Mouse (Mus musculus) CH12.LX (cell line): ENCODE data around the gene B3galt4. TPM values are rescaled to one million over a fixed set of nuclear protein-coding genes. Genes with fewer than 3 reads are reported as not detected.

Experiments
- DNase-seq: peaks from one replicate; pipeline ENCODE4 v3.0.0-alpha.2; 2013; ENCODE audit errors: extremely low read depth
- H3K27ac ChIP-seq: 2 replicates; pipeline ENCODE4 v1.5.1; 2012; ENCODE audit warnings: low read depth, mild to moderate bottlenecking, control low read depth, moderate library complexity; ENCODE audit not compliant: insufficient read depth
- H3K27me3 ChIP-seq: replicated peaks from 2 replicates; pipeline ENCODE3; 2012; ENCODE audit warnings: inconsistent platforms
- H3K36me3 ChIP-seq, 2 experiments: replicated peaks in 1 of 2; 2 replicates each; pipeline versions ENCODE3 to v1.6.1; 2012; ENCODE audit warnings: inconsistent platforms in 1 of 2, low read length in 1 of 2, mild to moderate bottlenecking in 1 of 2, mixed read lengths in 1 of 2, moderate library complexity in 1 of 2; ENCODE audit not compliant: control insufficient read depth in 1 of 2, insufficient read depth in 1 of 2
- H3K4me1 ChIP-seq, 2 experiments: 2 replicates each; pipeline ENCODE4 v1.6.1; 2012; ENCODE audit warnings: inconsistent platforms in 1 of 2, moderate library complexity in 1 of 2; ENCODE audit not compliant: insufficient read depth in 2 of 2, control insufficient read depth in 1 of 2
- H3K4me2 ChIP-seq: 2 replicates; pipeline ENCODE4 v1.6.1; 2012; ENCODE audit warnings: low read depth, mild to moderate bottlenecking, control low read depth; ENCODE audit not compliant: poor library complexity, insufficient read depth, severe bottlenecking
- H3K4me3 ChIP-seq, 3 experiments: fragments of 150-350 bp in 1 of 3; sonication (generic) in 1 of 3; replicated peaks in 1 of 3; 2 replicates each; pipeline versions ENCODE3 to v1.5.1; 2011 to 2012; ENCODE audit warnings: low read depth in 2 of 3, low read length in 2 of 3, mild to moderate bottlenecking in 2 of 3, moderate library complexity in 2 of 3, control low read depth in 1 of 3, improper control_type of control experiment in 1 of 3, inconsistent platforms in 1 of 3, mixed read lengths in 1 of 3; ENCODE audit not compliant: poor library complexity in 1 of 3
- H3K79me2 ChIP-seq: replicated peaks from 2 replicates; pipeline ENCODE4 v1.6.1; 2012; ENCODE audit warnings: mild to moderate bottlenecking, moderate library complexity; ENCODE audit not compliant: control insufficient read depth, poor library complexity, insufficient read depth, severe bottlenecking; ENCODE audit errors: extremely low read depth
- H3K9ac ChIP-seq: 2 replicates; pipeline ENCODE4 v1.6.1; 2012; ENCODE audit warnings: low read depth, mild to moderate bottlenecking, control low read depth, moderate library complexity; ENCODE audit not compliant: insufficient read depth
- H3K9me3 ChIP-seq: replicated peaks from 2 replicates; pipeline ENCODE3; 2012; ENCODE audit warnings: low read length, inconsistent platforms, mixed read lengths
- BHLHE40 ChIP-seq: IDR thresholded peaks from 2 replicates; pipeline ENCODE4 v1.6.1; 2011; ENCODE audit warnings: mild to moderate bottlenecking, low read depth, low read length, improper control_type of control experiment
- CHD1 ChIP-seq: IDR thresholded peaks from 2 replicates; pipeline ENCODE4 v1.6.1; 2012; ENCODE audit warnings: low read depth, low read length, improper control_type of control experiment, inconsistent platforms
- CHD2 ChIP-seq: IDR thresholded peaks from 2 replicates; pipeline ENCODE4 v1.6.1; 2011; ENCODE audit warnings: low read length, improper control_type of control experiment
- CTCF ChIP-seq, 2 experiments: IDR thresholded peaks in 1 of 2; conservative IDR thresholded peaks in 1 of 2; 2 replicates each; pipeline ENCODE4 v1.5.1; 2011 to 2012; ENCODE audit warnings: low read depth in 2 of 2, low read length in 2 of 2, improper control_type of control experiment in 1 of 2, inconsistent platforms in 1 of 2, mild to moderate bottlenecking in 1 of 2, moderate library complexity in 1 of 2
- E2F4 ChIP-seq: IDR thresholded peaks from 2 replicates; pipeline ENCODE4 v1.6.1; 2011; ENCODE audit warnings: low read depth, low read length, improper control_type of control experiment; ENCODE audit not compliant: insufficient replicate concordance
- ELF1 ChIP-seq: IDR thresholded peaks from 2 replicates; pipeline ENCODE4 v1.6.1; 2014; ENCODE audit warnings: low read depth, mild to moderate bottlenecking, inconsistent platforms, low read length, improper control_type of control experiment
- EP300 ChIP-seq: IDR thresholded peaks from 2 replicates; pipeline ENCODE4 v1.6.1; 2011; ENCODE audit warnings: low read length, improper control_type of control experiment
- ETS1 ChIP-seq: conservative IDR thresholded peaks from 2 replicates; pipeline ENCODE4 v1.6.1; 2012; ENCODE audit warnings: low read depth, mild to moderate bottlenecking, inconsistent platforms, low read length, improper control_type of control experiment, moderate library complexity
- GABPA ChIP-seq: IDR thresholded peaks from 2 replicates; pipeline ENCODE4 v1.6.1; 2012; ENCODE audit warnings: low read depth, low read length, improper control_type of control experiment, inconsistent platforms; ENCODE audit not compliant: insufficient replicate concordance
- HCFC1 ChIP-seq: IDR thresholded peaks from 2 replicates; pipeline ENCODE4 v1.6.1; 2012; ENCODE audit warnings: low read depth, mild to moderate bottlenecking, inconsistent platforms, low read length, improper control_type of control experiment
- IRF4 ChIP-seq: IDR thresholded peaks from 2 replicates; pipeline ENCODE4 v1.6.1; 2014; ENCODE audit warnings: low read depth, mild to moderate bottlenecking, inconsistent platforms, low read length, improper control_type of control experiment
- JUN ChIP-seq: IDR thresholded peaks from 2 replicates; pipeline ENCODE4 v1.6.1; 2011; ENCODE audit warnings: low read depth, mild to moderate bottlenecking, low read length, improper control_type of control experiment, moderate library complexity; ENCODE audit not compliant: insufficient read depth
- JUND ChIP-seq: conservative IDR thresholded peaks from 2 replicates; pipeline ENCODE4 v1.6.1; 2011; ENCODE audit warnings: low read depth, low read length, improper control_type of control experiment
- KAT2A ChIP-seq: IDR thresholded peaks from 2 replicates; pipeline ENCODE4 v1.6.1; 2012; ENCODE audit warnings: low read length, improper control_type of control experiment, inconsistent platforms; ENCODE audit not compliant: insufficient replicate concordance
- MAFK ChIP-seq: IDR thresholded peaks from 2 replicates; pipeline ENCODE4 v1.6.1; 2011; ENCODE audit warnings: low read length, improper control_type of control experiment; ENCODE audit not compliant: insufficient replicate concordance
- MAX ChIP-seq: IDR thresholded peaks from 2 replicates; pipeline ENCODE4 v1.6.1; 2011; ENCODE audit warnings: low read length, improper control_type of control experiment
- MAZ ChIP-seq: IDR thresholded peaks from 2 replicates; pipeline ENCODE4 v1.6.1; 2012; ENCODE audit warnings: low read depth, mild to moderate bottlenecking, inconsistent platforms, low read length, improper control_type of control experiment, moderate library complexity
- MEF2A ChIP-seq: IDR thresholded peaks from 2 replicates; pipeline ENCODE4 v1.6.1; 2014; ENCODE audit warnings: low read depth, mild to moderate bottlenecking, inconsistent platforms, low read length, improper control_type of control experiment, borderline replicate concordance
- MXI1 ChIP-seq: IDR thresholded peaks from 2 replicates; pipeline ENCODE4 v1.6.1; 2011; ENCODE audit warnings: mild to moderate bottlenecking, low read depth, low read length, improper control_type of control experiment
- MYC ChIP-seq: IDR thresholded peaks from 2 replicates; pipeline ENCODE4 v1.6.1; 2011; ENCODE audit warnings: low read depth, mild to moderate bottlenecking, improper control_type of control experiment, low read length
- NRF1 ChIP-seq: IDR thresholded peaks from 2 replicates; pipeline ENCODE4 v1.6.1; 2014; ENCODE audit warnings: low read depth, mild to moderate bottlenecking, inconsistent platforms, low read length, improper control_type of control experiment, moderate library complexity
- PAX5 ChIP-seq: IDR thresholded peaks from 2 replicates; pipeline ENCODE4 v1.6.1; 2012; ENCODE audit warnings: low read length, inconsistent platforms, mixed read lengths
- POLR2A ChIP-seq: IDR thresholded peaks from 2 replicates; pipeline ENCODE4 v1.6.1; 2011; ENCODE audit warnings: low read depth, mild to moderate bottlenecking, improper control_type of control experiment, low read length
- POLR2AphosphoS2 ChIP-seq: IDR thresholded peaks from 2 replicates; pipeline ENCODE4 v1.6.1; 2011; ENCODE audit warnings: low read depth, low read length, improper control_type of control experiment
- RAD21 ChIP-seq: IDR thresholded peaks from 2 replicates; pipeline ENCODE4 v1.6.1; 2011; ENCODE audit warnings: low read depth, mild to moderate bottlenecking, low read length, improper control_type of control experiment, moderate library complexity
- RCOR1 ChIP-seq: conservative IDR thresholded peaks from 2 replicates; pipeline ENCODE4 v1.6.1; 2012; ENCODE audit warnings: low read depth, mild to moderate bottlenecking, inconsistent platforms, low read length, improper control_type of control experiment
- SIN3A ChIP-seq: IDR thresholded peaks from 2 replicates; pipeline ENCODE4 v1.6.1; 2012; ENCODE audit warnings: low read length, improper control_type of control experiment, inconsistent platforms
- SMC3 ChIP-seq: IDR thresholded peaks from 2 replicates; pipeline ENCODE4 v1.6.1; 2011; ENCODE audit warnings: low read depth, low read length, improper control_type of control experiment
- TBP ChIP-seq: conservative IDR thresholded peaks from 2 replicates; pipeline ENCODE4 v1.6.1; 2011; ENCODE audit warnings: low read depth, low read length, improper control_type of control experiment
- TCF12 ChIP-seq: IDR thresholded peaks from 2 replicates; pipeline ENCODE4 v1.6.1; 2014; ENCODE audit warnings: low read depth, mild to moderate bottlenecking, inconsistent platforms, low read length, improper control_type of control experiment
- UBTF ChIP-seq: IDR thresholded peaks from 2 replicates; pipeline ENCODE4 v1.6.1; 2012; ENCODE audit warnings: low read depth, mild to moderate bottlenecking, inconsistent platforms, low read length, improper control_type of control experiment, moderate library complexity
- USF1 ChIP-seq: IDR thresholded peaks from 2 replicates; pipeline ENCODE4 v1.6.1; 2014; ENCODE audit warnings: low read depth, mild to moderate bottlenecking, inconsistent platforms, low read length, improper control_type of control experiment
- USF2 ChIP-seq: conservative IDR thresholded peaks from 2 replicates; pipeline ENCODE4 v1.6.1; 2011; ENCODE audit warnings: low read depth, low read length, improper control_type of control experiment
- ZC3H11A ChIP-seq: IDR thresholded peaks from 2 replicates; pipeline ENCODE4 v1.6.1; 2012; ENCODE audit warnings: low read depth, mild to moderate bottlenecking, inconsistent platforms, low read length, improper control_type of control experiment
- ZKSCAN1 ChIP-seq: IDR thresholded peaks from 2 replicates; pipeline ENCODE4 v1.6.1; 2012; ENCODE audit warnings: low read depth, inconsistent platforms, low read length, improper control_type of control experiment, borderline replicate concordance
- ZMIZ1 ChIP-seq: IDR thresholded peaks from 2 replicates; pipeline ENCODE4 v1.6.1; 2012; ENCODE audit warnings: low read depth, mild to moderate bottlenecking, inconsistent platforms, low read length, improper control_type of control experiment
- ZNF384 ChIP-seq: IDR thresholded peaks from 2 replicates; pipeline ENCODE4 v1.6.1; 2012; ENCODE audit warnings: low read depth, low read length, improper control_type of control experiment, inconsistent platforms
- dilution Hi-C: fragments of 300-500 bp; cut with MboI; formaldehyde crosslinking; loops from 2 replicates; pipeline ENCODE4 v1.14.3; 2020; ENCODE audit warnings: low sequenced_read_pairs; ENCODE audit not compliant: extremely low pct_unique_long_range_greater_than_20kb, extremely low pct_ligation_motif_present
- in situ Hi-C: fragments of 300-500 bp; cut with MboI; formaldehyde crosslinking; loops from 3 replicates; pipeline ENCODE4 v1.14.3; 2019; ENCODE audit warnings: low sequenced_read_pairs, low pct_ligation_motif_present, low pct_unique_long_range_greater_than_20kb, mixed read lengths
- polyA plus RNA-seq: library from polyadenylated mRNA; unstranded; fragments of >175 nt; gene quantifications from 2 replicates; pipeline ENCODE4 v1.2.1, GENCODE M21; 2012; ENCODE audit warnings: low read depth; ENCODE audit not compliant: insufficient read length
- total RNA-seq, 2 experiments: library from RNA; depleted of rRNA; stranded (reverse); fragments of 300-350 nt in 1 of 2; fragments of >200 nt in 1 of 2; gene quantifications; 2 replicates each; pipeline ENCODE4 v1.2.3; 2012 to 2014

B3galt4 gene
- total RNA-seq (2012; rRNA removed) (3.7 and 4.5 TPM in 2 replicates), total RNA-seq (2014; rRNA removed) (4.2 and 5.2 TPM in 2 replicates), polyA plus RNA-seq (4.6 and 6.2 TPM in 2 replicates)

GRCm38 (mm10) chr17:33951021-33951946, at the start of gene B3galt4:
B3galt4 (minus strand) TSS chr17:33951488.
- Histone ChIP-seq H3K79me2 (peaks cover 23% of the 10 kb centered on the region), H3K27ac (peak within 1 kb of the TSS; percentile 83), H3K9me3 (no peaks in the 10 kb centered on the region), H3K36me3 (peaks cover 64 to 80% of the 10 kb centered on the region in 2 experiments), H3K9ac (no peak within 1 kb of the TSS), H3K4me1 (peaks cover 4 to 23% of the 10 kb centered on the region in 2 experiments; a peak in 2 of 4 replicates), H3K4me3 (peak within 1 kb of the TSS; percentile 3 to 53 (median 16)), H3K4me2 (peak within 1 kb of the TSS; percentile 59), H3K27me3 (no peaks in the 10 kb centered on the region)
- in situ Hi-C loops = no loop called here
- dilution Hi-C loops = no loop called here
- DNase-seq = peak; percentile 83
- TF ChIP-seq NRF1 = no peak
- TF ChIP-seq MAZ = 0 out of 2 replicates have a peak, but pooled peaks have one; percentile 54
- TF ChIP-seq MAFK = no peak
- TF ChIP-seq GABPA = no peak
- TF ChIP-seq ELF1 = peak; percentile 78
- TF ChIP-seq ZKSCAN1 = no peak
- no peak for TF ChIP-seq JUN
- TF ChIP-seq EP300 = no peak
- no peak for TF ChIP-seq ETS1
- no peak for TF ChIP-seq USF1
- no peak for TF ChIP-seq CTCF (conservative IDR thresholded peaks at IDR 0.05 in 1 of 2, IDR thresholded peaks at IDR 0.05 in 1 of 2; ENCODE audit: low read depth in 2 of 2, low read length in 2 of 2)
- no peak for TF ChIP-seq RCOR1
- TF ChIP-seq UBTF = no peak
- no peak for TF ChIP-seq CHD1
- 0 out of 2 replicates have a peak, but pooled peaks have one; percentile 26 for TF ChIP-seq BHLHE40
- TF ChIP-seq MEF2A = peak; percentile 48; the same call in 1 of the 2 replicates
- 0 out of 2 replicates have a peak, but pooled peaks have one; percentile 27 for TF ChIP-seq MYC
- no peak for TF ChIP-seq SMC3
- TF ChIP-seq RAD21 = no peak
- 0 out of 2 replicates have a peak, but pooled peaks have one; percentile 79 for TF ChIP-seq CHD2
- peak; percentile 97 for TF ChIP-seq POLR2AphosphoS2
- TF ChIP-seq USF2 = no peak
- no peak for TF ChIP-seq ZC3H11A
- TF ChIP-seq JUND = no peak
- no peak for TF ChIP-seq E2F4
- TF ChIP-seq SIN3A = peak; percentile 40
- 0 out of 2 replicates have a peak, but pooled peaks have one; percentile 31 for TF ChIP-seq KAT2A
- peak; percentile 64; the same call in 1 of the 2 replicates for TF ChIP-seq MXI1
- TF ChIP-seq MAX = peak; percentile 78; the same call in 1 of the 2 replicates
- TF ChIP-seq ZMIZ1 = peak; percentile 77
- 0 out of 2 replicates have a peak, but pooled peaks have one; percentile 20 for TF ChIP-seq TCF12
- TF ChIP-seq TBP = no peak
- no peak for TF ChIP-seq ZNF384
- TF ChIP-seq IRF4 = no peak
- TF ChIP-seq PAX5 = no peak
- TF ChIP-seq HCFC1 = peak; percentile 70
- TF ChIP-seq POLR2A = peak; percentile 72
